Mouse (Mus musculus) cerebellum, adult 9-10 months (tissue): ENCODE data around the gene Fgd3.
A peak's percentile ranks its signal among the peaks of the same experiment; 100 is the strongest.

Source experiments
- DNase-seq: peaks from one replicate; pipeline ENCODE4 v3.0.0; 2022

Gene Fgd3

DNA sequence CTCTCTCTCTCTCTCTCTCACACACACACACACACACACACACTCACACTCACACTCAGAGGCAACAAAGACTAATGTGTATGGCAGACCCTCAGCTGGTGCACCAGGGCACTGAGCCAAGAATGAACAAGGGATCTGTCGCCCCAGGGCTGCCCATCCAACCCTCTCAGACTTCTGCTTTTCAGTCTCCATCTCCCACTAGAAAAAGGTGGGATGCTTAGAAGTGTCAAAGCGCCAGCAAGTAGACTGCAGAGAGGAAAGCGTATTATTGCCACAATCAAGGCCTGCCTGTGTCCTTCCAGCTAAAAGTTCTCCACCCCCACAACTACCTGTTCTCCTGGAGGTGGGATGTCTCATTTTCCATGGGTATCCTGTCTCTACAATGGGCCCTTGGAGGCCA lies 105.7 kb downstream of the Fgd3 start:
- DNase-seq, result peak; percentile 60

DNA sequence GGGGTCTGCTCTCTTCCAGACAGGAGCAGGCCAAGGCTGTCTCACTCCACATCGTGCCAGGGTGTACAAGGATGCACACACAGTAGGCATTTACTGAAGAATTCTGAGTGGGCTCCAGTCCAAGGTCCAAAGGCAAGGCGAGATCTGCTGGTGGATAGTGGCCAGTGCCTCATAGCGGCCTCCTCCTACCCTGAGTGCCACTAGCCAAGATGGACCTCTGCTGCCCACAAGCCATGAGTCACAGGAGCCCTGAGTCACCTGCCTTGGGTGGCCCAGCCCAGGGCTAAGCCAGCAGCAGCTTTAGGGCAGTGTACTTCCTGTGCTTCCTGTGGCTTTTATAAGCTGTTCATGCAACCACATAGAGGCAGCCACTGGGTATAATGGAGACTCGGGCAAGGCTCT lies 106.6 kb downstream of the Fgd3 start:
- DNase-seq, result peak; percentile 78

GRCm38 (mm10) chr13:49212711-49213500 lies 107.2 kb downstream of the Fgd3 start:
- peak; percentile 60 for DNase-seq
